Mouse (Mus musculus) MEL (cell line): ENCODE measurements at regions not wholly inside any gene's neighbourhood (a gene's known extent, or its start where the extent isn't known, plus 50 kb on each side); places are given as distances from the start of the nearest gene placed in this dataset.

Source experiments
- CHD2 ChIP-seq: IDR thresholded peaks from 2 replicates; pipeline ENCODE4 v1.6.1; 2011; ENCODE audit warnings: low read length, improper control_type of control experiment
- CTCF ChIP-seq, 3 experiments: IDR thresholded peaks in 2 of 3; conservative IDR thresholded peaks in 1 of 3; 2 replicates each; pipeline ENCODE4 v1.5.1; 2011 to 2012; ENCODE audit warnings: low read length in 3 of 3, low read depth in 2 of 3, mild to moderate bottlenecking in 2 of 3, improper control_type of control experiment in 1 of 3, inconsistent platforms in 1 of 3, mixed read lengths in 1 of 3, moderate library complexity in 1 of 3; ENCODE audit not compliant: control insufficient read depth in 1 of 3, insufficient read depth in 1 of 3, poor library complexity in 1 of 3, severe bottlenecking in 1 of 3
- MAZ ChIP-seq: IDR thresholded peaks from 2 replicates; pipeline ENCODE4 v1.6.1; 2012; ENCODE audit warnings: low read depth, mild to moderate bottlenecking, inconsistent platforms, low read length, improper control_type of control experiment
- NELFE ChIP-seq: IDR thresholded peaks from 2 replicates; pipeline ENCODE4 v1.6.1; 2011; ENCODE audit warnings: low read depth, low read length, improper control_type of control experiment
- POLR2A ChIP-seq, 2 experiments: IDR thresholded peaks; 2 replicates each; pipeline ENCODE4 v1.6.1; 2011 to 2012; ENCODE audit warnings: low read length in 2 of 2, mild to moderate bottlenecking in 2 of 2, control low read depth in 1 of 2, improper control_type of control experiment in 1 of 2, low read depth in 1 of 2, moderate library complexity in 1 of 2; ENCODE audit not compliant: control insufficient read depth in 1 of 2, insufficient read depth in 1 of 2, poor library complexity in 1 of 2
- ZNF384 ChIP-seq: IDR thresholded peaks from 2 replicates; pipeline ENCODE4 v1.6.1; 2012; ENCODE audit warnings: low read depth, mild to moderate bottlenecking, inconsistent platforms, low read length, improper control_type of control experiment

GRCm38 (mm10) chr3:40058281-40058680 lies 472.8 kb upstream of the Intu start:
- TF ChIP-seq NELFE (no peak), MAZ (no peak), CTCF (IDR thresholded peaks at IDR 0.05 in 2 of 3, conservative IDR thresholded peaks at IDR 0.05 in 1 of 3; ENCODE audit: control insufficient read depth in 1 of 3, insufficient read depth in 1 of 3, low read depth in 2 of 3, low read length in 3 of 3, poor library complexity in 1 of 3, severe bottlenecking in 1 of 3) (no peak), POLR2A (IDR thresholded peaks at IDR 0.05; ENCODE audit: control insufficient read depth in 1 of 2, insufficient read depth in 1 of 2, low read depth in 1 of 2, low read length in 2 of 2, poor library complexity in 1 of 2) (no peak), ZNF384 (no peak), CHD2 (no peak)
